Mouse (Mus musculus): ENCODE measurements around the gene Zfp277. TPM values are rescaled to one million over a fixed set of nuclear protein-coding genes. Genes with fewer than 3 reads are reported as not detected.
A peak's percentile ranks its signal among the peaks of the same experiment; 100 is the strongest.

Zfp277 gene
- 39.0 and 39.9 TPM in 2 replicates for polyA plus RNA-seq (2016; fragmentation: Nextera tagmentation; extraction: Ambion mirVana)

GRCm38 (mm10) chr12:40445648-40446449 lies at the start of gene Zfp277, which contains the start of gene Dock4:
Zfp277 (minus strand) TSS chr12:40445902.
Dock4 (plus strand) TSS chr12:40445952.
- under 1% methylated on average over 80 of the region's 80 CpGs for WGBS
- Histone ChIP-seq H3K4me1 (peaks cover 40% of the 10 kb centered on the region), H3K9me3 (no peaks in the 10 kb centered on the region), H3K36me3 (replicated peaks) (no peaks in the 10 kb centered on the region), H3K27ac (replicated peaks) (peak within 1 kb of the TSS; percentile 90), H3K4me3 (peak within 1 kb of the TSS; percentile 76), H3K27me3 (replicated peaks; ENCODE audit: low read depth, poor library complexity, severe bottlenecking) (0 out of 2 replicates have a peak, but pooled peaks cover 4% of the 10 kb centered on the region)
- DNase-seq (ENCODE audit: low spot score), result peak; percentile 99

GRCm38 (mm10) chr12:40486047-40486837 lies 40.5 kb upstream of the Zfp277 start:
- Histone ChIP-seq H3K4me1 (peaks cover 44% of the 10 kb centered on the region), H3K9me3 (no peaks in the 10 kb centered on the region), H3K27ac (replicated peaks) (peak overlapping the region; percentile 63; the same call in 1 of the 2 replicates), H3K4me3 (no peak overlapping the region), H3K27me3 (replicated peaks; ENCODE audit: low read depth, poor library complexity, severe bottlenecking) (no peaks in the 10 kb centered on the region), H3K36me3 (replicated peaks) (no peaks in the 10 kb centered on the region)
- DNase-seq (ENCODE audit: low spot score), result no peak
- WGBS, result 48% methylated on average over 12 of the region's 12 CpGs

GRCm38 (mm10) chr12:40485210-40485609 lies 39.5 kb upstream of the Zfp277 start:
- peaks cover 36% of the 10 kb centered on the region for H3K4me1 ChIP-seq
- no peak overlapping the region for H3K27ac ChIP-seq (replicated peaks)
- 89% methylated on average over 1 of the region's 1 CpGs for WGBS
- H3K4me3 ChIP-seq, result no peak overlapping the region
- H3K36me3 ChIP-seq (replicated peaks), result no peaks in the 10 kb centered on the region
- H3K27me3 ChIP-seq (replicated peaks; ENCODE audit: low read depth, poor library complexity, severe bottlenecking), result no peaks in the 10 kb centered on the region
- DNase-seq (ENCODE audit: low spot score), result no peak
- H3K9me3 ChIP-seq, result no peaks in the 10 kb centered on the region

GRCm38 (mm10) chr12:40484224-40484623 lies 38.5 kb upstream of the Zfp277 start:
- no peak for DNase-seq (ENCODE audit: low spot score)
- no peak overlapping the region for H3K27ac ChIP-seq (replicated peaks)
- peaks cover 38% of the 10 kb centered on the region for H3K4me1 ChIP-seq
- 22% methylated on average over 3 of the region's 3 CpGs for WGBS
- no peaks in the 10 kb centered on the region for H3K9me3 ChIP-seq
- H3K4me3 ChIP-seq, result no peak overlapping the region
- no peaks in the 10 kb centered on the region for H3K27me3 ChIP-seq (replicated peaks; ENCODE audit: low read depth, poor library complexity, severe bottlenecking)
- H3K36me3 ChIP-seq (replicated peaks), result no peaks in the 10 kb centered on the region

- H3K27me3 ChIP-seq (replicated peaks; ENCODE audit: low read depth, poor library complexity, severe bottlenecking), result no peaks in the 10 kb centered on the region
- no peak overlapping the region for H3K4me3 ChIP-seq
- H3K27ac ChIP-seq (replicated peaks), result no peak overlapping the region
- H3K4me1 ChIP-seq, result peaks cover 36% of the 10 kb centered on the region
- H3K9me3 ChIP-seq, result no peaks in the 10 kb centered on the region
- H3K36me3 ChIP-seq (replicated peaks), result no peaks in the 10 kb centered on the region
- WGBS, result 55% methylated on average over 8 of the region's 8 CpGs
- no peak for DNase-seq (ENCODE audit: low spot score)
Observed at GRCm38 (mm10) chr12:40477621-40478452, 32.1 kb upstream of the Zfp277 start.

GRCm38 (mm10) chr12:40473709-40474108 lies 28.0 kb upstream of the Zfp277 start:
- no peak for DNase-seq (ENCODE audit: low spot score)
- Histone ChIP-seq H3K27ac (replicated peaks) (0 out of 2 replicates have a peak overlapping the region, but pooled peaks have one; percentile 10), H3K27me3 (replicated peaks; ENCODE audit: low read depth, poor library complexity, severe bottlenecking) (no peaks in the 10 kb centered on the region), H3K4me1 (peaks cover 44% of the 10 kb centered on the region), H3K4me3 (no peak overlapping the region), H3K9me3 (no peaks in the 10 kb centered on the region), H3K36me3 (replicated peaks) (no peaks in the 10 kb centered on the region)
- WGBS, result 34% methylated on average over 2 of the region's 2 CpGs

GRCm38 (mm10) chr12:40471649-40472399 lies 26.1 kb upstream of the Zfp277 start:
- WGBS, result 59% methylated on average over 11 of the region's 11 CpGs
- DNase-seq (ENCODE audit: low spot score), result no peak
- no peaks in the 10 kb centered on the region for H3K36me3 ChIP-seq (replicated peaks)
- peaks cover 40% of the 10 kb centered on the region for H3K4me1 ChIP-seq
- H3K27ac ChIP-seq (replicated peaks), result no peak overlapping the region
- no peaks in the 10 kb centered on the region for H3K27me3 ChIP-seq (replicated peaks; ENCODE audit: low read depth, poor library complexity, severe bottlenecking)
- H3K9me3 ChIP-seq, result no peaks in the 10 kb centered on the region
- H3K4me3 ChIP-seq, result no peak overlapping the region

GRCm38 (mm10) chr12:40469009-40469408 lies 23.3 kb upstream of the Zfp277 start:
- 81% methylated on average over 5 of the region's 5 CpGs for WGBS
- Histone ChIP-seq H3K9me3 (no peaks in the 10 kb centered on the region), H3K4me3 (no peak overlapping the region), H3K36me3 (replicated peaks) (no peaks in the 10 kb centered on the region), H3K27ac (replicated peaks) (no peak overlapping the region), H3K4me1 (peaks cover 47% of the 10 kb centered on the region), H3K27me3 (replicated peaks; ENCODE audit: low read depth, poor library complexity, severe bottlenecking) (no peaks in the 10 kb centered on the region)
- no peak for DNase-seq (ENCODE audit: low spot score)

GRCm38 (mm10) chr12:40468235-40468634 lies 22.5 kb upstream of the Zfp277 start:
- no peak for DNase-seq (ENCODE audit: low spot score)
- 92% methylated on average over 4 of the region's 4 CpGs for WGBS
- no peaks in the 10 kb centered on the region for H3K9me3 ChIP-seq
- no peaks in the 10 kb centered on the region for H3K27me3 ChIP-seq (replicated peaks; ENCODE audit: low read depth, poor library complexity, severe bottlenecking)
- no peak overlapping the region for H3K27ac ChIP-seq (replicated peaks)
- H3K4me1 ChIP-seq, result peaks cover 46% of the 10 kb centered on the region
- H3K4me3 ChIP-seq, result no peak overlapping the region
- no peaks in the 10 kb centered on the region for H3K36me3 ChIP-seq (replicated peaks)

GRCm38 (mm10) chr12:40464282-40464681 lies 18.6 kb upstream of the Zfp277 start:
- Histone ChIP-seq H3K27me3 (replicated peaks; ENCODE audit: low read depth, poor library complexity, severe bottlenecking) (no peaks in the 10 kb centered on the region), H3K9me3 (no peaks in the 10 kb centered on the region), H3K36me3 (replicated peaks) (no peaks in the 10 kb centered on the region), H3K27ac (replicated peaks) (peak overlapping the region; percentile 57), H3K4me3 (no peak overlapping the region), H3K4me1 (peaks cover 46% of the 10 kb centered on the region)
- no peak for DNase-seq (ENCODE audit: low spot score)
- WGBS, result 50% methylated on average over 6 of the region's 6 CpGs

- Histone ChIP-seq H3K4me1 (peaks cover 51% of the 10 kb centered on the region), H3K27me3 (replicated peaks; ENCODE audit: low read depth, poor library complexity, severe bottlenecking) (no peaks in the 10 kb centered on the region), H3K9me3 (no peaks in the 10 kb centered on the region), H3K27ac (replicated peaks) (no peak overlapping the region), H3K4me3 (no peak overlapping the region), H3K36me3 (replicated peaks) (no peaks in the 10 kb centered on the region)
- 60% methylated on average over 2 of the region's 2 CpGs for WGBS
- no peak for DNase-seq (ENCODE audit: low spot score)
Observed at GRCm38 (mm10) chr12:40463828-40464227, 18.1 kb upstream of the Zfp277 start.

All from embryonic facial prominence, embryonic 10.5 days (tissue).